Mouse (Mus musculus): ENCODE data around the gene Olfr193.
A peak's percentile ranks its signal among the peaks of the same experiment; 100 is the strongest.
"Not testable (repeated sequence)": the region's sequence is repeated elsewhere in the genome, so short reads cannot be mapped to it uniquely, and the experiment has no call there.

The Olfr193 gene

DNA sequence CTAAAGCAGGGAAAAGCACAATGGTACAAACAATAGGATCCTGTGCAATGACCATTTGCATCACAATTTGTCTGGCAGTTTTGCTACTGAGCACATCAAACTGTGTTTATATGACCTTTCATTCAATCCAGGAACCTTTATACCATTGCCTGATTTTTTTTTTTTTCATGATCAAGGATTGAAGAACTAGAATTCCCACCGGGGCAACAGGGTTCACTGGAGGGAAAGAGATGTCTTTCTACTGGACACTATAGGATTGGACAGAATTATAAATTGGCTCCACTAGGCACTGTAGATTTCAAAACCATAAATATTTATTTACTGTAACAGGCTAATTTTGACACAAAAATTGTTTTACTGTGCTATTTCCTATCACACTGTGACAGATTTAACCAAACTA lies at the start of gene Olfr193:
Gene Olfr193 (minus strand): TSS at position 101 of the 400 bp plus-strand sequence.
- no peak for DNase-seq (ENCODE audit: inconsistent age in 2 of 2, low spot score in 1 of 2)

DNA sequence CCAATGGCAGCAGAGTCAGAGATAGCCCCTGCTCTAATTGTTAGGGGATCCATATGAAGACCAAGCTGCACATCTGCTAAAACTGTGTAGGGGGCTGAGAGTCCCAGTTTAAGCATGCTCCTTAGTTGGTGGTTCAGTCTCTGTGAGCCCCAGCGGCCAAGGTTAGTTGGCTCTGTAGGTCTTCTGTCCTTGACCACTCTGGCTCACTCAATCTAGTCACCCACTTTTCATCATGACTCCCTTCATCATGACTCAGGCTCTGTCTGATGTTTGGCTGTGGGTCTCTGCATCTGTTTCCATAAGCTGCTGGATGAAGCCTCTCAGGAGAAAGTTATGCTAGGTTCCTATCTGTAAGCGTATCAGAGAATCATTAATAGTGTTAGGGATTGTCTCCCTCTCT lies 40.3 kb upstream of the Olfr193 start:
- DNase-seq (ENCODE audit: inconsistent age in 2 of 2, low spot score in 1 of 2): peak in 1 of 2 experiments; percentile 56

DNA sequence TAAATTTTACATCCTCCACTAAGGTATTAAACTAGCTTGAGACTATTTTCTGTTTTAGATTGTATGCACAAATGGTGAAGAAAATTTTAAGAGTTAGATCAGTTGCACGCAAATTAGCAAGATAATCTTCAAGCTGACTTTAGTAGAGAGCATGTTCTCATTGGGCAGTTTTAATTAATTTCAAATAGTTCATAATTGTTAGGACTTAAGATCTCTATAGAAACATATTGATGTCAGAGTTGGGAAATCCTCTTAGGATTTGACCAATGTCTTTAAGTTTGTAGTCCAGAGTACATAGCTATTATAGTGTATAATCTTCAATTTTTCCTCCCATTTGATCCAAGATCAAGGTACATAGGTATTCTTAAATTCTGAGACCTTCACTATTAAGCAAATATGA lies 35.1 kb upstream of the Olfr193 start, which contains the start of gene Olfr195:
Gene Olfr195 (plus strand): TSS at position 301 of the 400 bp plus-strand sequence.
- DNase-seq (ENCODE audit: inconsistent age in 2 of 2, low spot score in 1 of 2): no peak

DNA sequence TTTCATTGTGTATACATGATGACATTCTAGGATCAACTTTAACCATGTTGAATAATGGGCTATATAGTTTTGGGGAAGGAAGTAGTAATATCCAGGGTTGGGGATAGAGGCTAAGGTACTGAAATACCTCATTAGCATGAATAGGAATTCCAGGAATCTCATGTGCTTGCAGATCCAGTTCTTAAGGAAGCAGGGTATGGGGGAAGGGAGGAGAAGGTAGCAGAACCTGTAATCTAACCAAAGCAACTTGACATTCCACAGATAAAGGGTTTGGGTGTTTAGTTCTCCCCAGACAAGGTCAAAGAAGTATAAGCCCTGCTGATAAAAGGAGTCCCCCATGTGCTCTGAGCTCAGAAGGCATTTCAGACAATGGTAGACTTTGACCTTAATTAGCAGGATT lies 29.4 kb upstream of the Olfr193 start:
- DNase-seq (ENCODE audit: inconsistent age in 2 of 2, low spot score in 1 of 2): no peak

DNA sequence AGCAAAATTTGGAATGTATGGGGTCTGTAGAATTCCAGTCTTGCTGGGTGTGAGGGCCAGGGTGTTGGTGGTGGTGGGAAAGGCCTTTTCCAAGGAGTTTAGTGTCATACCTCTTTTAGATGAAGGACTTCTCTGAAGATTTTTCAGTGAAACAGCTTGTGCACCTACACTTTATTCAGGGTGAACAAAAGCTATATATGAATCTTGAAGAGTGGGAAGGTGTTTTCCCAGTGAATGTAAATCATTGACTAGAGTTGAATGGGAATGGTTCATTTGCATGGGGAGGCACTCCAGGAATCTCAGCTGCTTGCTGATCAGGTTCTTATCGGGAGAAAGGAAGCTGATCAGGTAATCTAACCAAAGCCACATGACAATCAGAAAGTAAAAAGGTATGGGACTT lies 19.1 kb upstream of the Olfr193 start:
- DNase-seq (ENCODE audit: inconsistent age in 2 of 2, low spot score in 1 of 2): no peak

DNA sequence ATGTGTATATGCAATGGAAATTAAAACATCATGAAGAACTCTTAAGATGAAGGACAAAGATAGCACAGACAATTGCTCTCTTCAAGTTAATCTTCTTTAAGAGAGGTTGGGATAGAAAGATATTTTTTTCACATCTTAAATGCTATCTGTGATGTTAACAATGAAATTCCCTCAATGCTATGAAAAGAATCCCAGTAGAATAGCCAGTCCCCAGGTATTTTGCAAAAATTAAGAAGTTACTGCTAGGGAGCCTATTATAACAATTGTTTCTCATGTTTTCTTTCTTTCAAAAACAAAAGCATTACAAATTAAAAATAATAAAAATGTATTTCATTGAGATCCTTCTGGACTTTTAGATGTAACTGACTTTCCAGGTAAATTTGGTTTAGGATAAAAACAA lies 9.3 kb upstream of the Olfr193 start, which contains the start of gene Olfr194:
Gene Olfr194 (minus strand): TSS at position 101 of the 400 bp plus-strand sequence.
- no peak for DNase-seq (ENCODE audit: inconsistent age in 2 of 2, low spot score in 1 of 2)

DNA sequence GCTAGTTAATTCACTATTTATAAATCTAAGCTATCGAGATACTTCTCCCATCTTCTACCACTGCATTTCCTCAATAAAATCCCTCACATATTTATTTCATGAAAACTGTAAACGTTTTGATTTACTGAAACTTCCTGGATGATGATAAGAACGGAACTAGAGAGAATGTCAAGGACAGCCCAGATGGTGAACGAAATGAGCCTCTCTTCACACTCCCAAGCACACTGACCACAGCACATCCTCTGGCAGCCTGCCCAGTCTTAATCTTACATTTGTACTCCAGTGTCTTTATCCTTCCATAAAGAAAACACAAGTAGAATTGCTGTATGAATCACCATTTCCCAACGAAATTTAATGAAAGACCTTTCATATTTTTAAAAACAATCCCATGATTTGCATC lies 3.2 kb downstream of the Olfr193 start:
- peak; percentile 24 to 66 for DNase-seq (ENCODE audit: inconsistent age in 2 of 2, low spot score in 1 of 2)

DNA sequence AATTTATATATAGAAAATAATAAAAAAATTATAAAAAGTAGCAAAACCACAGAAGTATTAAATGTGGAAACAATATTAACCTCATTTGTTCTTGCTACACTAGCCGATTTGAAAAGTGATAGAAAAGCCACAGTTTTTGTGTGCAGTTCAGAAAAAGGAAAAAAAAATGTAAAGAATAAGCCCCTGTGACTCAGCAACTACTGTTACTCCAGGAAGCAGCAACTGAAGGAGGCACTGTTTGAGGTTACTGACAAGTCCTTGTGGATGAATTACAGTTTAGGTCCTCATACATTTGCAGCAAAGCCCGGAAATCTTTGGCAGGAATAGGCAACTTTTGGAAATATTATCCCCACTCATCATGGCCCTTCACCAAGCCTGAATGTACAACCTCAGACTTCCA lies 6.4 kb downstream of the Olfr193 start:
- no peak for DNase-seq (ENCODE audit: inconsistent age in 2 of 2, low spot score in 1 of 2)

DNA sequence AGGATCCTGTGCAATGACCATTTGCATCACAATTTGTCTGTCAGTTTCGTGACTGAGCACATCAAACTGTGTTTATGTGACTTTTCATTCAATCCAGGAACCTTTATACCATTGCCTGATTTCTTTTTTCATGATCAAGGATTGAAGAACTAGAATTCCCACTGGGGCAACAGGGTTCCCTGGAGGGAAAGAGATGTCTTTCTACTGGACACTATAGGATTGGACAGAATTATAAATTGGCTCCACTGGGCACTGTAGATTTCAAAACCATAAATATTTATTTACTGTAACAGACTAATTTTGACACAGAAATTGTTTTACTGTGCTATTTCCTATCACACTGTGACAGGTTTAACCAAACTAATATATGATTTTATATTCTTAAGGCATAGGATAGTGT lies 22.0 kb downstream of the Olfr193 start, which contains the start of gene Olfr191:
Gene Olfr191 (minus strand): TSS at position 101 of the 400 bp plus-strand sequence.
- not testable (repeated sequence) for DNase-seq (ENCODE audit: inconsistent age in 2 of 2, low spot score in 1 of 2)

DNA sequence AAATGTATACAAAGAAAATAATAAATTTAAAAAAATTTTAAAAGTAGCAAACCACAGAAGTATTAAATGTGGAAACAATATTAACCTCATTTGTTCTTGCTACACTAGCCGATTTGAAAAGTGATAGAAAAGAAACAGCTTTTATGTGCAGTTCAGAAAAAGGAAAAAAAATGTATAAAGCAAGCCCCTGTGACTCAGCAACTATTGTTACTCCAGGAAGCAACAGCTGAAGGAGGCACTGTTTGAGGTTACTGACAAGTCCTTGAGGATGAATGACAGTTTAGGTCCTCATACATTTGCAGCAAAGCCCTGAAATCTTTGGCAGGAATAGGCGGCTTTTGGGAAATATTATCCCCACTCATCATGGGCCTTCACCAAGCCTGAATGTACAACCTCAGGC lies 30.6 kb downstream of the Olfr193 start:
- not testable (repeated sequence) for DNase-seq (ENCODE audit: inconsistent age in 2 of 2, low spot score in 1 of 2)

DNA sequence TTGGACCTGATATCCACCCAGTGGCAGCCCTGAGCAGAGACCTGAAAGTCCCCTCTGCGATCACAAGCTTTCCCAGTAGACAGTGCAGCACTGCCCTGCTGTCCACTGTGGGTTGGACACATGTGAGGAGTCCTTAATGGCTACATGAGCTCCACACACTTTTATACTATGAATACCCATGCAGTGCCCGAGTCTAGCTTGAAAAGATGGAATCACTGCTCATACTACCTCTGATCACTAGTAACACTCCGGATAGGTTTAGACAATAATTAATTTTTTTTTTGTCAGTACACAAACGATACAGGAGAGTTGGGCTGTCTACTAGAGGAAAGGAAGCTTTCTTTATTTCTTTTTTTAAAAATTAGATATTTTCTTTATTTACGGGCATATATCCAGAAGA lies 33.8 kb downstream of the Olfr193 start, which contains the start of gene Olfr190:
Gene Olfr190 (minus strand): TSS at position 101 of the 400 bp plus-strand sequence.
- no peak for DNase-seq (ENCODE audit: inconsistent age in 2 of 2, low spot score in 1 of 2)

DNA sequence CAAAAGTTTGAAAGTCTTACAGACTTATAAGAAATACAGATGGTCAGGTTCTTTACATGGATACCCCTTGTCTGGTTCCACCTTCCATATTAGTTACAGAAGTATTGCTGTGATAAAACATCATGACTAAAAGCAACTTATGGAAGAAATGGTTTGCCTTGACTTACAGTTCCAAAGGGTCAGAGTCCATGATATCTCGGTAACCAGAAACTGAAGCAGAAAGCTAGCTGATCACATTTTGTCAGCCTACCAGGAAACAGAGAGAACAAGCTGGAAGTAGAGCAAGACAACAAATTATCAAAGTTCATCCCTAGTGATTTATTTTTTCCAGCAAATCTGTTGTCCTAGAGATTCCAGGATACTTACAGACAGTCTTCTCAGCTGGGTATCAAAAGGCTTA lies 38.2 kb downstream of the Olfr193 start:
- no peak for DNase-seq (ENCODE audit: inconsistent age in 2 of 2, low spot score in 1 of 2)

DNA sequence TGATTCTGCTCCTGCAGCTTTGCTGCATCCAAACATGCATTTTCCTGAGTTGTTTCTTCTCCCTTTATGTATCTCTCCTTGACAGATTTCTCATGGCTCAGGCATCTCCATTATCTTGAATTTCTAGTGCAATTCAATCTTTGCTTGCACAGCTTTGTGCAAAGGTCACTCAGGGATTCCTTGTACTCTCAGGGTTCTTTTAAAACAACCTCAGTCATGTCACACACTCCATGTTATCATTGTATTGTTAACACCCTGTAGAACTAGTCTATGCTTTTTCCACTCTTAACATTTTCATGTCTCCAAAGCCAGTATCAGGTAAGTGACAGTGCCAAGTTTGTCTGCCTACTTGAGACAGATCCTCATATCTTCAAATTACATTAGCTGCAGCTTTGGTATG lies 39.9 kb downstream of the Olfr193 start:
- no peak for DNase-seq (ENCODE audit: inconsistent age in 2 of 2, low spot score in 1 of 2)

DNA sequence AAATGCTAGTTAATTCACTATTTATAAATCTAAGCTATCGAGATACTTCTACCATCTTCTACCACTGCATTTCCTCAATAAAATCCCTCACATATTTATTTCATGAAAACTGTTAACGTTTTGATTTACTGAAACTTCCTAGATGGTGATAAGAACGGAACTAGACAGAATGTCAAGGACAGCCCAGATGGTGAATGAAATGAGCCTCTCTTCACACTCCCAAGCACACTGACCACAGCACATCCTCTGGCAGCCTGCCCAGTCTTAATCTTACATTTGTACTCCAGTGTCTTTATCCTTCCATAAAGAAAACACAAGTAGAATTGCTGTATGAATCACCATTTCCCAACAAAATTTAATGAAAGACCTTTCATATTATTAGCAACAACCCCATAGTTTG lies 49.3 kb downstream of the Olfr193 start:
- peak in 1 of 2 experiments; percentile 39 for DNase-seq (ENCODE audit: inconsistent age in 2 of 2, low spot score in 1 of 2)
